Comparison of ENCODE assay signal across 7 mouse cellular contexts in genomic region chr19:42518620-42519310, GRCm38 (mm10). TPM values are rescaled to one million over a fixed set of nuclear protein-coding genes. Genes with fewer than 3 reads are reported as not detected.
DNase-seq lines count a peak whose midpoint lies in the region; ATAC-seq and TF ChIP-seq lines count a peak whose summit lies in the region.

R3hcc1l (plus strand) TSS chr19:42518759.

- H3K9ac ChIP-seq in embryonic facial prominence, embryonic 12.5 days, result peak within 1 kb of the TSS; percentile 87
- peak within 1 kb of the TSS; percentile 86 for H3K9ac ChIP-seq in limb, embryonic 12.5 days (replicated peaks)
- H3K9ac ChIP-seq in midbrain, embryonic 15.5 days, result peak within 1 kb of the TSS; percentile 63

- peak; percentile 63 for TF ChIP-seq POLR2A in kidney, adult 2 months (IDR thresholded peaks at IDR 0.05; ENCODE audit: low read depth, low read length)
- TF ChIP-seq POLR2A in spleen, adult 2 months (IDR thresholded peaks at IDR 0.05; ENCODE audit: low read depth, low read length), result peak; percentile 49

- peak; percentile 89 for ATAC-seq in embryonic facial prominence, embryonic 12.5 days (ENCODE audit: insufficient number of reproducible peaks, insufficient read depth, low FRiP score, low TSS enrichment)
- peak; percentile 92 for ATAC-seq in limb, embryonic 12.5 days (ENCODE audit: insufficient number of reproducible peaks, insufficient read depth, low FRiP score, low TSS enrichment, low read depth)
- ATAC-seq in midbrain, embryonic 15.5 days (replicated peaks), result peak; percentile 97

- H3K4me1 ChIP-seq in embryonic facial prominence, embryonic 12.5 days, result peaks cover 8% of the 10 kb centered on the region
- H3K4me1 ChIP-seq in kidney, adult 2 months (ENCODE audit: control insufficient read depth, insufficient read depth, low read length), result peaks cover 8% of the 10 kb centered on the region
- peaks cover 7% of the 10 kb centered on the region for H3K4me1 ChIP-seq in limb, embryonic 12.5 days (replicated peaks)
- H3K4me1 ChIP-seq in midbrain, embryonic 15.5 days, result peaks cover 12% of the 10 kb centered on the region
- H3K4me1 ChIP-seq in spleen, adult 2 months (ENCODE audit: control insufficient read depth, insufficient read depth, insufficient read length), result peaks cover 5% of the 10 kb centered on the region; the same call in 1 of the 2 replicates

- H3K27ac ChIP-seq in embryonic facial prominence, embryonic 12.5 days, result peak within 1 kb of the TSS; percentile 75
- peak within 1 kb of the TSS; percentile 95 for H3K27ac ChIP-seq in kidney, adult 2 months (ENCODE audit: insufficient read depth, low read depth, low read length)
- peak within 1 kb of the TSS; percentile 79 for H3K27ac ChIP-seq in limb, embryonic 12.5 days
- H3K27ac ChIP-seq in midbrain, embryonic 15.5 days, result peak within 1 kb of the TSS; percentile 86
- H3K27ac ChIP-seq in spleen, adult 2 months (ENCODE audit: insufficient read depth, low read length), result peak within 1 kb of the TSS; percentile 87

- WGBS in embryonic facial prominence, embryonic 12.5 days, result under 1% methylated on average over 59 of the region's 59 CpGs
- 1% methylated on average over 59 of the region's 59 CpGs for WGBS in kidney, adult 2 months
- WGBS in limb, embryonic 12.5 days, result under 1% methylated on average over 59 of the region's 59 CpGs
- WGBS in midbrain, embryonic 15.5 days, result under 1% methylated on average over 55 of the region's 59 CpGs
- under 1% methylated on average over 59 of the region's 59 CpGs for WGBS in spleen, adult 2 months

- DNase-seq in adrenal gland, postnatal 25 days, result peak; percentile 99
- peak; percentile 97 to 99 for DNase-seq in heart, adult 18-20 months
- peak; percentile 97 for DNase-seq in kidney, adult 2 months
- DNase-seq in spleen, adult 2 months (ENCODE audit: low read depth in 1 of 2, low spot score in 2 of 2), result peak; percentile 86 to 95

- H3K4me2 ChIP-seq in embryonic facial prominence, embryonic 12.5 days (replicated peaks), result peak within 1 kb of the TSS; percentile 68
- H3K4me2 ChIP-seq in limb, embryonic 12.5 days, result peak within 1 kb of the TSS; percentile 69
- H3K4me2 ChIP-seq in midbrain, embryonic 15.5 days, result peak within 1 kb of the TSS; percentile 76

- no peaks in the 10 kb centered on the region for H3K9me3 ChIP-seq in embryonic facial prominence, embryonic 12.5 days
- no peaks in the 10 kb centered on the region for H3K9me3 ChIP-seq in limb, embryonic 12.5 days
- no peaks in the 10 kb centered on the region for H3K9me3 ChIP-seq in midbrain, embryonic 15.5 days

- H3K27me3 ChIP-seq in embryonic facial prominence, embryonic 12.5 days, result no peaks in the 10 kb centered on the region
- no peaks in the 10 kb centered on the region for H3K27me3 ChIP-seq in kidney, adult 2 months (replicated peaks; ENCODE audit: control insufficient read depth, insufficient read depth, low read length)
- H3K27me3 ChIP-seq in limb, embryonic 12.5 days, result peaks cover 5% of the 10 kb centered on the region
- H3K27me3 ChIP-seq in midbrain, embryonic 15.5 days (replicated peaks), result no peaks in the 10 kb centered on the region
- no peaks in the 10 kb centered on the region for H3K27me3 ChIP-seq in spleen, adult 2 months (ENCODE audit: control insufficient read depth, insufficient read depth, low read length)

- H3K4me3 ChIP-seq in embryonic facial prominence, embryonic 12.5 days, result peak within 1 kb of the TSS; percentile 94
- H3K4me3 ChIP-seq in kidney, adult 2 months (ENCODE audit: insufficient read depth, low read depth, low read length), result peak within 1 kb of the TSS; percentile 94
- peak within 1 kb of the TSS; percentile 76 for H3K4me3 ChIP-seq in limb, embryonic 12.5 days (replicated peaks)
- H3K4me3 ChIP-seq in midbrain, embryonic 15.5 days, result peak within 1 kb of the TSS; percentile 65
- peak within 1 kb of the TSS; percentile 78 for H3K4me3 ChIP-seq in spleen, adult 2 months (ENCODE audit: extremely low read depth, insufficient read depth, insufficient read length)

- TF ChIP-seq CTCF in kidney, adult 2 months (conservative IDR thresholded peaks at IDR 0.05; ENCODE audit: insufficient read depth, insufficient read length, low read depth, low read length), result peak; percentile 44; the same call in 1 of the 2 replicates
- TF ChIP-seq CTCF in spleen, adult 2 months (IDR thresholded peaks at IDR 0.05; ENCODE audit: extremely low read depth, insufficient read depth, insufficient read length, insufficient replicate concordance), result peak; percentile 52; the same call in 1 of the 2 replicates

- no peaks in the 10 kb centered on the region for H3K36me3 ChIP-seq in embryonic facial prominence, embryonic 12.5 days
- no peaks in the 10 kb centered on the region for H3K36me3 ChIP-seq in kidney, adult 2 months (ENCODE audit: control insufficient read depth, insufficient read depth, low read length)
- no peaks in the 10 kb centered on the region for H3K36me3 ChIP-seq in limb, embryonic 12.5 days
- no peaks in the 10 kb centered on the region for H3K36me3 ChIP-seq in midbrain, embryonic 15.5 days (replicated peaks)
- H3K36me3 ChIP-seq in spleen, adult 2 months (ENCODE audit: control insufficient read depth, insufficient read depth, low read length), result no peaks in the 10 kb centered on the region

RNA-seq across cellular contexts. Expression of gene R3hcc1l, which starts in this region (rescaled TPM):
- total RNA-seq in adrenal gland, postnatal 25 days (2021), result 21.1 and 30.9 TPM in 2 replicates
- polyA plus RNA-seq in embryonic facial prominence, embryonic 12.5 days (2016; fragmentation: Nextera tagmentation; extraction: Ambion mirVana), result 24.8 and 28.0 TPM in 2 replicates
- total RNA-seq in heart, adult 18-20 months (2021), result 10 to 100 TPM; 22.8 to 28.9 TPM
- polyA plus RNA-seq in kidney, adult 2 months (2012; rRNA removed), result 4.6 and 5.7 TPM in 2 replicates
- polyA plus RNA-seq in limb, embryonic 12.5 days (2016; fragmentation: Nextera tagmentation; extraction: Ambion mirVana), result 24.3 and 29.1 TPM in 2 replicates
- 13.6 and 13.7 TPM in 2 replicates for polyA plus RNA-seq in midbrain, embryonic 15.5 days (2015; fragmentation: Nextera tagmentation; extraction: Ambion mirVana)
- polyA plus RNA-seq in spleen, adult 2 months (2012; rRNA removed), result 2.8 and 3.4 TPM in 2 replicates

Comparison
In these comparisons a context has a peak if more than half of its experiments do, and no peak if none do; other contexts are left out.
1. Peak in every context shown above with its lines: DNase-seq, ATAC-seq, H3K4me3 ChIP-seq and H3K27ac ChIP-seq.